18 mouse cellular contexts compared by ENCODE assay signal in genomic region chr17:86982497-86982896, GRCm38 (mm10). TPM values are rescaled to one million over a fixed set of nuclear protein-coding genes. Genes with fewer than 3 reads are reported as not detected.
DNase-seq lines count a peak whose midpoint lies in the region; ATAC-seq and TF ChIP-seq lines count a peak whose summit lies in the region.
"Had no signal": no experiment of that assay in that cellular context is flagged by ENCODE, and none has a peak within 500 bp of the region (broad histone marks: within the 10 kb centered on the region; RNA-seq: fewer than 3 reads in every experiment).

No protein-coding gene starts in this region.

- H3K4me3 ChIP-seq in heart, adult 2 months = no peak overlapping the region
- no peak overlapping the region for H3K4me3 ChIP-seq in ES-Bruce4 (ENCODE audit: low read depth, low read length)
- no peak overlapping the region for H3K4me3 ChIP-seq in kidney, embryonic 16.5 days (ENCODE audit: low read length)
- H3K4me3 ChIP-seq: erythroblast, embryonic 14.5 days; layer of hippocampus, adult 2 months; lung, embryonic 15.5 days; midbrain, embryonic 12.5 days; neural tube, embryonic 12.5 days had no signal

- H3K9ac ChIP-seq in heart, adult 2 months (ENCODE audit: low read depth, low read length) = no peak overlapping the region
- no peak overlapping the region for H3K9ac ChIP-seq in ES-Bruce4 (ENCODE audit: low read depth, poor library complexity, severe bottlenecking)
- H3K9ac ChIP-seq in kidney, embryonic 16.5 days (replicated peaks; ENCODE audit: low read length) = no peak overlapping the region
- H3K9ac ChIP-seq: lung, embryonic 15.5 days; midbrain, embryonic 12.5 days; neural tube, embryonic 12.5 days had no signal

- peak in 1 of 2 experiments; percentile 53 for DNase-seq in heart, adult 2 months
- no peak for DNase-seq in heart, postnatal 4 days
- DNase-seq in gastrocnemius, postnatal 10 days = peak; percentile 44
- DNase-seq in cerebellum, postnatal 4 days (ENCODE audit: low spot score in 2 of 2) = no peak
- DNase-seq in ovary, postnatal 14 days (ENCODE audit: low spot score) = no peak
- no peak for DNase-seq in layer of hippocampus, adult 9-11 months

- peak; percentile 19; the same call in 1 of the 2 replicates for ATAC-seq in kidney, embryonic 16.5 days (ENCODE audit: low FRiP score, low TSS enrichment)

- H3K4me1 ChIP-seq in heart, adult 2 months (ENCODE audit: control insufficient read depth, insufficient read depth, low read length) = peaks cover 13% of the 10 kb centered on the region
- H3K4me1 ChIP-seq in ES-Bruce4 (ENCODE audit: control insufficient read depth, insufficient read depth, low read length) = no peaks in the 10 kb centered on the region
- H3K4me1 ChIP-seq in kidney, embryonic 16.5 days (ENCODE audit: insufficient read depth, low read length) = peaks cover 18% of the 10 kb centered on the region

- H3K36me3 ChIP-seq in heart, adult 2 months (ENCODE audit: control insufficient read depth, insufficient read depth, low read length) = peaks cover 4% of the 10 kb centered on the region
- no peaks in the 10 kb centered on the region for H3K36me3 ChIP-seq in ES-Bruce4 (ENCODE audit: control insufficient read depth, insufficient read depth, low read length, poor library complexity, severe bottlenecking)
- 0 out of 2 replicates have a peak, but pooled peaks cover 7% of the 10 kb centered on the region for H3K36me3 ChIP-seq in kidney, embryonic 16.5 days (ENCODE audit: insufficient read depth, low read length)
- H3K36me3 ChIP-seq: neural tube, embryonic 12.5 days had no signal

- H3K4me2 ChIP-seq in kidney, embryonic 16.5 days (replicated peaks; ENCODE audit: low read depth, low read length) = no peak overlapping the region
- H3K4me2 ChIP-seq: lung, embryonic 15.5 days; midbrain, embryonic 12.5 days; neural tube, embryonic 12.5 days had no signal

- 40% methylated on average over 9 of the region's 9 CpGs for WGBS in heart, adult 2 months
- WGBS in kidney, embryonic 16.5 days = 57% methylated on average over 9 of the region's 9 CpGs

- intact Hi-C loops in heart, adult 2 months (cut with DNase I) = loop anchor here (2.0 kb wide), 1 partner anchor 14 kb away; no protein-coding TSS in a partner anchor

- peak; percentile 22; the same call in 1 of the 2 replicates for TF ChIP-seq CTCF in heart, adult 2 months (IDR thresholded peaks at IDR 0.05)
- peak; percentile 10 for TF ChIP-seq CTCF in ES-Bruce4 (IDR thresholded peaks at IDR 0.05; ENCODE audit: low read depth, low read length)

- H3K79me2 ChIP-seq in heart, adult 2 months (replicated peaks; ENCODE audit: control insufficient read depth, insufficient read depth, low read length) = no peaks in the 10 kb centered on the region

- no peaks in the 10 kb centered on the region for H3K27me3 ChIP-seq in heart, adult 2 months (ENCODE audit: control insufficient read depth, insufficient read depth, low read length)
- no peaks in the 10 kb centered on the region for H3K27me3 ChIP-seq in ES-Bruce4 (ENCODE audit: control insufficient read depth, insufficient read depth, low read length, poor library complexity, severe bottlenecking)
- H3K27me3 ChIP-seq in kidney, embryonic 16.5 days (ENCODE audit: insufficient read depth, low read length) = no peaks in the 10 kb centered on the region
- H3K27me3 ChIP-seq: lung, embryonic 15.5 days; midbrain, embryonic 12.5 days; neural tube, embryonic 12.5 days had no signal

- H3K27ac ChIP-seq in heart, adult 2 months = peak overlapping the region; percentile 13; the same call in 1 of the 2 replicates
- no peak overlapping the region for H3K27ac ChIP-seq in ES-Bruce4 (ENCODE audit: insufficient read depth, low read length)
- no peak overlapping the region for H3K27ac ChIP-seq in kidney, embryonic 16.5 days (ENCODE audit: low read length)
- H3K27ac ChIP-seq: layer of hippocampus, adult 2 months; lung, embryonic 15.5 days; midbrain, embryonic 12.5 days; neural tube, embryonic 12.5 days had no signal

- peak; percentile 57; the same call in 1 of the 2 replicates for TF ChIP-seq EP300 in heart, adult 2 months (IDR thresholded peaks at IDR 0.05; ENCODE audit: insufficient read depth, low read depth, low read length)
- no peak for TF ChIP-seq EP300 in ES-Bruce4 (IDR thresholded peaks at IDR 0.05; ENCODE audit: insufficient read depth, low read depth, low read length)

- TF ChIP-seq POLR2A in heart, adult 2 months (IDR thresholded peaks at IDR 0.05; ENCODE audit: insufficient read depth, low read depth, low read length) = no peak
- TF ChIP-seq POLR2A in ES-Bruce4 (IDR thresholded peaks at IDR 0.05; ENCODE audit: insufficient read depth, low read length) = no peak

- H3K9me3 ChIP-seq in ES-Bruce4 (replicated peaks; ENCODE audit: control insufficient read depth, insufficient read depth, low read length, poor library complexity, severe bottlenecking) = no peaks in the 10 kb centered on the region
- H3K9me3 ChIP-seq in kidney, embryonic 16.5 days (ENCODE audit: low read length) = no peaks in the 10 kb centered on the region
- H3K9me3 ChIP-seq: lung, embryonic 15.5 days; midbrain, embryonic 12.5 days; neural tube, embryonic 12.5 days had no signal

RNA-seq across cellular contexts. Expression of gene Rhoq, which starts 19.6 kb away (rescaled TPM):
- 100 to 1,000 TPM; 119 to 138 TPM for total RNA-seq in heart, adult 2 months (2021)
- 70.7 and 118 TPM in 2 replicates for polyA plus RNA-seq in heart, adult 2 months (2012; rRNA removed)
- 100 to 1,000 TPM; 117 to 133 TPM for total RNA-seq in heart, postnatal 4 days (2021)
- 42.1 and 47.1 TPM in 2 replicates for polyA plus RNA-seq in ES-Bruce4 (2011; ENCODE audit: insufficient read depth, insufficient read length, low read depth, missing spikeins)
- total RNA-seq in gastrocnemius, postnatal 10 days (2021) = 100 to 1,000 TPM; 145 to 153 TPM
- 12.9 and 14.0 TPM in 2 replicates for polyA plus RNA-seq in kidney, embryonic 16.5 days (2015; fragmentation: Nextera tagmentation; extraction: Ambion mirVana)

RNA-seq across cellular contexts. Expression of gene Atp6v1e2, which starts 34.8 kb away (rescaled TPM):
- total RNA-seq in heart, adult 2 months (2021) = not detected
- not detected in 2 replicates for polyA plus RNA-seq in heart, adult 2 months (2012; rRNA removed)
- total RNA-seq in heart, postnatal 4 days (2021) = not detected
- polyA plus RNA-seq in ES-Bruce4 (2011; ENCODE audit: insufficient read depth, insufficient read length, low read depth, missing spikeins) = 0.48 TPM in 1 of 2 replicates, not detected in the other
- not detected for total RNA-seq in gastrocnemius, postnatal 10 days (2021)
- polyA plus RNA-seq in kidney, embryonic 16.5 days (2015; fragmentation: Nextera tagmentation; extraction: Ambion mirVana) = not detected in 2 replicates
- total RNA-seq: adrenal gland, adult 18-20 months; layer of hippocampus, adult 2 months had no signal
- polyA plus RNA-seq: C2C12; cortical plate, adult 2 months; erythroblast, embryonic 14.5 days; hindbrain, embryonic 11.5 days; limb, embryonic 11.5 days; lung, embryonic 15.5 days; neural tube, embryonic 12.5 days had no signal

RNA-seq across cellular contexts. Expression of gene Pigf, which starts 42.7 kb away (rescaled TPM):
- 1 to 10 TPM; 3.4 to 5.2 TPM for total RNA-seq in heart, adult 2 months (2021)
- polyA plus RNA-seq in heart, adult 2 months (2012; rRNA removed) = 2.4 and 4.0 TPM in 2 replicates
- 1 to 10 TPM; 5.5 to 6.8 TPM for total RNA-seq in heart, postnatal 4 days (2021)
- 51.7 and 58.3 TPM in 2 replicates for polyA plus RNA-seq in ES-Bruce4 (2011; ENCODE audit: insufficient read depth, insufficient read length, low read depth, missing spikeins)
- total RNA-seq in gastrocnemius, postnatal 10 days (2021) = 1 to 10 TPM; 3.8 to 4.1 TPM
- polyA plus RNA-seq in kidney, embryonic 16.5 days (2015; fragmentation: Nextera tagmentation; extraction: Ambion mirVana) = 37.9 and 41.5 TPM in 2 replicates

RNA-seq across cellular contexts. Expression of gene Cript, which starts 42.9 kb away (rescaled TPM):
- 10 to 100 TPM; 43.5 to 43.7 TPM for total RNA-seq in heart, adult 2 months (2021)
- 15.3 and 32.2 TPM in 2 replicates for polyA plus RNA-seq in heart, adult 2 months (2012; rRNA removed)
- 10 to 100 TPM; 46.6 to 48.8 TPM for total RNA-seq in heart, postnatal 4 days (2021)
- polyA plus RNA-seq in ES-Bruce4 (2011; ENCODE audit: insufficient read depth, insufficient read length, low read depth, missing spikeins) = 55.7 and 60.6 TPM in 2 replicates
- 10 to 100 TPM; 26.3 to 29.2 TPM for total RNA-seq in gastrocnemius, postnatal 10 days (2021)
- 136 and 140 TPM in 2 replicates for polyA plus RNA-seq in kidney, embryonic 16.5 days (2015; fragmentation: Nextera tagmentation; extraction: Ambion mirVana)
